Mouse (Mus musculus) embryonic facial prominence, embryonic 15.5 days (tissue): ENCODE data around the gene Rasd2. TPM values are rescaled to one million over a fixed set of nuclear protein-coding genes. Genes with fewer than 3 reads are reported as not detected.

ENCODE experiments used
- ATAC-seq: fragments of 200-750 bp; cut with Nextera tagmentation; 2 replicates; pipeline ENCODE4 v1.8.0; 2017; ENCODE audit warnings: low read depth, moderate TSS enrichment; ENCODE audit not compliant: insufficient number of reproducible peaks, low FRiP score, low TSS enrichment
- H3K27ac ChIP-seq: fragments of 300-500 bp; sonication (generic); replicated peaks from 2 replicates; pipeline ENCODE4 v1.5.1; 2015; ENCODE audit warnings: mild to moderate bottlenecking, inconsistent platforms
- H3K27me3 ChIP-seq: fragments of 300-500 bp; sonication (generic); 2 replicates; pipeline ENCODE4 v1.6.1; 2015; ENCODE audit warnings: inconsistent platforms
- H3K36me3 ChIP-seq: fragments of 300-500 bp; sonication (generic); 2 replicates; pipeline ENCODE4 v1.6.1; 2015; ENCODE audit warnings: mild to moderate bottlenecking, inconsistent platforms
- H3K4me1 ChIP-seq: fragments of 300-500 bp; sonication (generic); 2 replicates; pipeline ENCODE4 v1.6.1; 2015; ENCODE audit warnings: inconsistent platforms
- H3K4me2 ChIP-seq: fragments of 300-500 bp; sonication (generic); replicated peaks from 2 replicates; pipeline ENCODE4 v1.6.1; 2015; ENCODE audit warnings: mild to moderate bottlenecking, inconsistent platforms
- H3K4me3 ChIP-seq: fragments of 300-500 bp; sonication (generic); replicated peaks from 2 replicates; pipeline ENCODE4 v1.5.1; 2015; ENCODE audit warnings: mild to moderate bottlenecking, inconsistent platforms
- H3K9ac ChIP-seq: fragments of 300-500 bp; sonication (generic); 2 replicates; pipeline ENCODE4 v1.6.1; 2015; ENCODE audit warnings: inconsistent platforms
- H3K9me3 ChIP-seq: fragments of 300-500 bp; sonication (generic); replicated peaks from 2 replicates; pipeline ENCODE4 v1.6.1; 2016; ENCODE audit warnings: inconsistent platforms
- WGBS: fragments of 180-500 bp; shearing (Covaris S2); methylation state at CpG from one replicate; pipeline ENCODE4 v1.1.7; 2015; 5-methylcytosine and 5-hydroxymethylcytosine counted together
- polyA plus RNA-seq: library from polyadenylated mRNA; unstranded; fragments of >200 nt; fragmentation: Nextera tagmentation; extraction: Ambion mirVana; gene quantifications from 2 replicates; pipeline ENCODE4 v1.2.1, GENCODE M21; 2015

Gene Rasd2
- polyA plus RNA-seq, 1 experiment from 2014 or later = 0.88 TPM

- no peaks in the 10 kb centered on the region for H3K27me3 ChIP-seq
- no peak for ATAC-seq
- no peak overlapping the region for H3K27ac ChIP-seq
- H3K36me3 ChIP-seq = no peaks in the 10 kb centered on the region
- no peak overlapping the region for H3K4me3 ChIP-seq
- H3K4me2 ChIP-seq = no peak overlapping the region
- H3K9me3 ChIP-seq = no peaks in the 10 kb centered on the region
- whole genome bisulfite sequencing = 78% methylated on average over 5 of the region's 5 CpGs
- H3K4me1 ChIP-seq = no peaks in the 10 kb centered on the region
- H3K9ac ChIP-seq = no peak overlapping the region
Measured at GRCm38 (mm10) chr8:75222665-75223064, 8.9 kb downstream of the Rasd2 start.

- H3K36me3 ChIP-seq = no peaks in the 10 kb centered on the region
- no peaks in the 10 kb centered on the region for H3K4me1 ChIP-seq
- WGBS = 51% methylated on average over 2 of the region's 2 CpGs
- no peak overlapping the region for H3K9ac ChIP-seq
- no peak overlapping the region for H3K27ac ChIP-seq
- no peak overlapping the region for H3K4me3 ChIP-seq
- H3K27me3 ChIP-seq = no peaks in the 10 kb centered on the region
- H3K9me3 ChIP-seq = no peaks in the 10 kb centered on the region
- no peak for ATAC-seq
- H3K4me2 ChIP-seq = no peak overlapping the region
Measured at GRCm38 (mm10) chr8:75226773-75227172, 13.0 kb downstream of the Rasd2 start.

GRCm38 (mm10) chr8:75233915-75234554 lies 20.3 kb downstream of the Rasd2 start:
- no peaks in the 10 kb centered on the region for H3K9me3 ChIP-seq
- WGBS = 55% methylated on average over 4 of the region's 4 CpGs
- H3K27me3 ChIP-seq = no peaks in the 10 kb centered on the region
- no peaks in the 10 kb centered on the region for H3K4me1 ChIP-seq
- H3K4me3 ChIP-seq = no peak overlapping the region
- ATAC-seq = no peak
- H3K27ac ChIP-seq = no peak overlapping the region
- H3K4me2 ChIP-seq = no peak overlapping the region
- no peaks in the 10 kb centered on the region for H3K36me3 ChIP-seq
- no peak overlapping the region for H3K9ac ChIP-seq

- ATAC-seq = no peak
- Histone ChIP-seq H3K4me2 (no peak overlapping the region), H3K4me3 (no peak overlapping the region), H3K27ac (no peak overlapping the region), H3K4me1 (no peaks in the 10 kb centered on the region), H3K9me3 (0 out of 2 replicates have a peak, but pooled peaks cover 4% of the 10 kb centered on the region), H3K27me3 (no peaks in the 10 kb centered on the region), H3K9ac (no peak overlapping the region), H3K36me3 (no peaks in the 10 kb centered on the region)
- WGBS = 90% methylated on average over 15 of the region's 15 CpGs
Measured at GRCm38 (mm10) chr8:75247331-75247730, 33.6 kb downstream of the Rasd2 start.

GRCm38 (mm10) chr8:75249186-75249585 lies 35.4 kb downstream of the Rasd2 start:
- ATAC-seq = no peak
- Histone ChIP-seq H3K27ac (no peak overlapping the region), H3K9ac (no peak overlapping the region), H3K4me1 (no peaks in the 10 kb centered on the region), H3K4me3 (no peak overlapping the region), H3K27me3 (no peaks in the 10 kb centered on the region), H3K36me3 (no peaks in the 10 kb centered on the region), H3K4me2 (no peak overlapping the region), H3K9me3 (0 out of 2 replicates have a peak, but pooled peaks cover 4% of the 10 kb centered on the region)
- 82% methylated on average over 4 of the region's 4 CpGs for WGBS

GRCm38 (mm10) chr8:75254027-75254426 lies 40.3 kb downstream of the Rasd2 start:
- 76% methylated on average over 3 of the region's 3 CpGs for WGBS
- no peak overlapping the region for H3K4me2 ChIP-seq
- no peak for ATAC-seq
- no peaks in the 10 kb centered on the region for H3K9me3 ChIP-seq
- H3K27ac ChIP-seq = no peak overlapping the region
- no peak overlapping the region for H3K4me3 ChIP-seq
- no peak overlapping the region for H3K9ac ChIP-seq
- no peaks in the 10 kb centered on the region for H3K4me1 ChIP-seq
- no peaks in the 10 kb centered on the region for H3K36me3 ChIP-seq
- no peaks in the 10 kb centered on the region for H3K27me3 ChIP-seq

- WGBS = 92% methylated on average over 3 of the region's 3 CpGs
- H3K27ac ChIP-seq = no peak overlapping the region
Measured at GRCm38 (mm10) chr8:75255635-75256034, 41.9 kb downstream of the Rasd2 start.

GRCm38 (mm10) chr8:75272166-75272565 lies 58.4 kb downstream of the Rasd2 start:
- no peaks in the 10 kb centered on the region for H3K36me3 ChIP-seq
- H3K4me1 ChIP-seq = no peaks in the 10 kb centered on the region
- H3K4me3 ChIP-seq = no peak overlapping the region
- no peak overlapping the region for H3K4me2 ChIP-seq
- no peak overlapping the region for H3K9ac ChIP-seq
- no peaks in the 10 kb centered on the region for H3K27me3 ChIP-seq
- no peaks in the 10 kb centered on the region for H3K9me3 ChIP-seq
- no peak for ATAC-seq
- no peak overlapping the region for H3K27ac ChIP-seq
- 29% methylated on average over 4 of the region's 4 CpGs for WGBS

More at GRCm38 (mm10) chr8:75255635-75256034, 41.9 kb downstream of the Rasd2 start:
- Histone ChIP-seq H3K9me3 (no peaks in the 10 kb centered on the region), H3K4me1 (no peaks in the 10 kb centered on the region), H3K9ac (no peak overlapping the region), H3K36me3 (no peaks in the 10 kb centered on the region), H3K4me2 (no peak overlapping the region), H3K4me3 (no peak overlapping the region), H3K27me3 (no peaks in the 10 kb centered on the region)
- ATAC-seq = no peak

Other genes starting within 250 kb of the Rasd2 start
- gene Hmgxb4, start 220.6 kb upstream of the Rasd2 start, polyA plus RNA-seq = 27.8 and 38.2 TPM in 2 replicates
- gene Tom1, start 180.2 kb upstream of the Rasd2 start, polyA plus RNA-seq = 41.9 and 50.0 TPM in 2 replicates
- 35.9 and 36.2 TPM in 2 replicates for gene Hmox1, start 120.3 kb upstream of the Rasd2 start, polyA plus RNA-seq
- 123 and 124 TPM in 2 replicates for gene Mcm5, start 104.4 kb upstream of the Rasd2 start, polyA plus RNA-seq
- 0.14 and 0.23 TPM in 2 replicates for gene Gm10358, start 192.6 kb downstream of the Rasd2 start, polyA plus RNA-seq
- not detected in 2 replicates for gene Iqcm, start 234.8 kb downstream of the Rasd2 start, polyA plus RNA-seq